Mouse (Mus musculus) cortical plate, adult 2 months (tissue): Measurements from ENCODE around the gene Aurkb.

Source experiments
- CTCF ChIP-seq: fragments of 200-500 bp; IDR thresholded peaks from 2 replicates; pipeline ENCODE4 v1.5.1; 2011; ENCODE audit warnings: mild to moderate bottlenecking, control low read depth, low read length; ENCODE audit not compliant: insufficient read depth; ENCODE audit errors: extremely low read depth
- POLR2A ChIP-seq: fragments of 200-500 bp; IDR thresholded peaks from 2 replicates; pipeline ENCODE4 v1.6.1; 2011; ENCODE audit warnings: mild to moderate bottlenecking, low read length, control low read depth; ENCODE audit not compliant: insufficient read depth; ENCODE audit errors: extremely low read depth

DNA sequence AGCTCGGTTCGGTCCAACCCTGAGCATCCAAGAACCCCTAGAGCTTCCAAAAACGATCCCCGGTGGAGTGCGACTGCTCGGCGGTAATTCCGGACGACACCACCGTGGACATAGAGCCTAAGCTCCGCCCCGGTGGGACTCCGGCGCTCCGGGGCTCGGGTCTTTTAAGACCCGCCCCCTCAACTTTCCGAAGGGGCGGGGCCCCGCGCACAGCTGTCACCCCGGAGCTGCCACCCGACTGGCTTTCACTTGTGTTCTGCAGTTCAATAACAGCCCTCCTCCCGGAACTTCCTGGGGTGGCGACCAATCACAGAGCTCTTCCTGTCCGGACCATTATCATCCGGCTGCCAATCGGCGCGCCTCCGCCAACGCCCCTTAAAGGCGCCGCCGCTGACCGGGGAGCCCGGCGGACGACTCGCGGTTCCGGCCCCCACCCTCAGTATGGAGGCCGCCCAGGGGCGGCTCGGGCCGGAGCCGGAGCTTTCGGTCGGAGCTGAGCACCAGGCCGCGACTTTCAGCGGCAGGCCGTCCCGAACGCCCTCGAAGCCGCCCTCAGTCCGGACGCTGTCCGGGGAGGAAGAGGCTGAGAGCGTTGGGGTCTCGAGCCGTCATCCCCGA is 14.0 kb downstream of the Aurkb start, which contains the start of gene Borcs6:
- TF ChIP-seq CTCF (no peak), POLR2A (peak; percentile 76)
